Mouse (Mus musculus) fat pad, adult 2 months (tissue): ENCODE measurements around the gene Brd3os.

Source experiments
- DNase-seq: peaks from one replicate; pipeline ENCODE4 v3.0.0-alpha.2; 2011; ENCODE audit warnings: low read depth, low spot score; ENCODE audit errors: extremely low read depth

Brd3os gene

DNA sequence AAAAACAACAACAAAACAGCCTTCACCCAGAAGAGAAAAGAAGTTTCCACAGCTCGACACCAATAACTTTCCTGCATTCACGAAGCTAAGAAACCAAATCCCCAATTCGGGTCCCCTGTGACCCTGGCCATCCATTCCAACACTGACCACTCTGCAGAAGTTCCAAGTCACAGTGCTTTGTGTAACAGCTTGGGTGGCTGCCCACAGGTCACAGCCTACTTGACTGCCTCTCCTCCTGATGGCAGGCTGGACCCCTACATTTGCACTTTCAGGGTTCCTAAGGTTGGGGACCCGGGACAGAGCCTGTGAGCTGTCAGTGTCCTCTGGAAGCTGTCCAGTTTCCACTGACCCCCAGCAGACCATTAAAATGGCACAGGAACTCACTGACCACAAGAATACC lies 20.8 kb downstream of the Brd3os start:
- DNase-seq: no peak

DNA sequence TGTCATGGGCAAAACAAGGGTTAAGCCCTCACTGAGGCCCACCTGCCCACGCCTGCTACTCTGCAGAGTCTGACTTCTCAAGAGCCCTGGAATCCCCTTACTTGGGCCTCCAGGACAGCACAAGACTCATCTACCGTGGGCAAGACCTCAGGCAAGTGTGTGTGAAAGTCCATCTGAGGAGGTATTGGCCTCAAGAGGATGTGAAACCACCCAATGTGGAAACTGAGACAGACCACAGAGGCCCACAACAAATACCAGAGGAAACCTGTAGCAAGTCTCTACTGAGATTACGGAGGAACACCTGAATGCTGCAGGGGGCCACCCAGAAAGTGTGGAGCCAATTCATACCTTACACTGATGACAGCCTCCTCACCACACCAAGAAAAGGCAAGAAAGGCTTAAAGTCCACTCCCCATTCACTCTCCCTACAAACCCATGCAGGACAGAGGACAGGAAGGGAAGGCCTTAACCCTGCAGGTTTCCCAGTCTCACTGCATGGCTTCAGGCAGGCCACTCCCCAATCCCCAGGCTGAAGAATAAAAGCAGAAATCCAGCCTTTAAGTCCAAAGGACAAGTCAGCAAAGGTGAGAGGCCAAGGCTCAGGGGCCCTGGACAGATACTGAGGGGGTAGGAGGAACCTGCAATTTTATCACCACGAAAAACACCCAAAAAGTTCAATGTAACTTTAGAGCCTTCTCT lies 27.3 kb downstream of the Brd3os start:
- DNase-seq: no peak

DNA sequence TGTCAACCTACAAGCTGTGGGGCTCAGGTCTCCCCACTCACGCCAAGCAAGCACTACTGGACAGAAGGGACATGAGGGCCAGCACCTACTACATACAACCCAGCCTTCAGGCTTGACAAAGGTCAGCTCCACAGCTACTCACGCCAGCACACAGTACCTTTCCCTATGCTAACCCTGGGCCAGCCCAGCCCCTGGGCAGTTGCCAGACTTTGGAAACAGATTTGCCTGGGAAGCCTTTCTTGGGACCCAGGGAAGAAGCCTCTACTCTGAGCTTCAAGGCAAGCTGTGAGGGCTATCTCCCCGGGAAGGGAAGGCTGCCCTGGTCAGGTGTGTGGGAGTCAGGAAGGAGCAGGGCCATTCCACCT lies 27.8 kb downstream of the Brd3os start:
- DNase-seq: no peak

- DNase-seq: no peak
These were observed 28.4 kb downstream of the Brd3os start for GRCm38 (mm10) chr2:27470535-27470934.

DNA sequence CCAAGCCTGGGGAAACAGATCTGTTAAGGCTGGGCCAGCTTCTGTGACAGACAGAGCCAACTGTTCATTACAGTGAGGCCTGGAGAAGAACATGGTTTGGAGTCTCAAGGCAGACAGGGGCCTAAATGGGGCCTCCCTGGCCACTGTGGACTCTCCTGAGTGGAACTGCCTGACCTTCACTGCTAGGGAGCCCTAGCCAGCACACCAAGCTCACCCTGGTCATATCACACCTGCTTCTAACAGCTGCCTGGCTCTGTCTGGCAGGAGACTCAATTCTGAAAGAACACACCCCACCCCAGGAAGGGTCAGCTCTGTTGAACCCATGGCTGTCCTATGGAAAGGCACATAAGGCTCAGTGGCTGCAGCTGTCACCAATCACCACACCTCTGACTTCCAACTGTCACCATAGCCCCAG lies 29.1 kb downstream of the Brd3os start:
- DNase-seq: no peak

- no peak for DNase-seq
These were observed 31.1 kb downstream of the Brd3os start for GRCm38 (mm10) chr2:27473061-27473765.

DNA sequence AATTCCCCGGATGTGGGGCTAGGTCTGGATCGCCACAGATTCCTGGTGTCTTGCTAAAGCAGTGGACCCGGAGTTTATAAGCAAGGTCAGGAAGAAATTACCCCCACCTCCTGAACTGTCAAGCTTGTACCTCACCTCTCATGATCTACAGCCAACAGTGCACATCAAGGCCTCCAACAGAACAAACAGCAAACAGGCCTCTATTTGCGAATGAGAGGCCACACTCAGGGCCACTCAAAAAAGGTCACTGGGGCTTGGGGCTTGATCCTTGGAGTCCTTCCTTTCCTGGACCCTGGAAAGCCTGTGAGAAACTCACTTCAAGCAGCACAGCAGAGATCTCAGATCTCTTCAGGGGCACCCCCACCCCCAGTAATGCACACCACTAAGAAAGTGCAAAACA lies 31.8 kb downstream of the Brd3os start:
- DNase-seq: no peak

DNA sequence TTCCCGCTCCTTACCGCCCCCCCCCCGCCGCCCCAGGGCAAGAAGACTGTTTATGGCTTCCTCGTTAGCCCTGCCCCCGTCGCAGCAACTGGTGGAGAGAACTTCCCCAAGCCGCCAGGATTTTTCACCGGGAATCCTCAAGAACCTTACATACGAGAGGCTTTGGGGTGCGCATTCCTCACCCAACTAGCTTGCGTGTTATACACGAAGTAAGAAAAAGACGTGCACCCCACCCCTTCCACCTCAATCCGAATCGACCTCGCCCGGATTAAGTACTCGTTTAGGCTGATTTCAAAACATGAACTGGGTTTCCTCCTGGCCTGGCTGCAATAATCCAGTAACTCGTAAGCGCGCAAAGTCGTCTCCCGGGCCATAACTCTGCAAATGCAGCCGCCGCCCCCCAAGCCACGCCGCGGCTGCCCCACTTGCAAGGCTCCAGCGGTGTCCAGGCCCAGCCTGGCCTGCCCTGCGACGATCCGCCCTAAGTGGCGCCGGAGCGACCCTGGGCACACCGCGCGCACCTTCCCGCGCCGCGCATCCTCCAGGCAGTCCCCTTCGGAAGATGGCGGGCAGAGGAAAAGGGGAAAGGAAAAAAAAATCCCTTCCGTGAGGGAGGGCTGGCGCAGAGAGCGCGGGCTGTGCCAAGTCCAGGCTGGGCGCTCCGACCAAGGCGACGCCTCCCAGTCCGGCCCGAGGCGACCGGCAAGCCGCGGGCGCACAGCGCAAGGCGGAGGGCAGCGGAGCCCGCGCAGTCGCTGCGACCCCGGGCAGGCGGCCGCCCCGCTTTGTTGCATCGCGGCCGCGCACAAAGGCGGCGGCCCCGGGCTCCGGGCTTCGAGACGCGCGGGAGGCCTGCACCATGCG lies 32.7 kb downstream of the Brd3os start:
- no peak for DNase-seq

- DNase-seq: no peak
These were observed 33.6 kb downstream of the Brd3os start for GRCm38 (mm10) chr2:27475495-27476302.

DNA sequence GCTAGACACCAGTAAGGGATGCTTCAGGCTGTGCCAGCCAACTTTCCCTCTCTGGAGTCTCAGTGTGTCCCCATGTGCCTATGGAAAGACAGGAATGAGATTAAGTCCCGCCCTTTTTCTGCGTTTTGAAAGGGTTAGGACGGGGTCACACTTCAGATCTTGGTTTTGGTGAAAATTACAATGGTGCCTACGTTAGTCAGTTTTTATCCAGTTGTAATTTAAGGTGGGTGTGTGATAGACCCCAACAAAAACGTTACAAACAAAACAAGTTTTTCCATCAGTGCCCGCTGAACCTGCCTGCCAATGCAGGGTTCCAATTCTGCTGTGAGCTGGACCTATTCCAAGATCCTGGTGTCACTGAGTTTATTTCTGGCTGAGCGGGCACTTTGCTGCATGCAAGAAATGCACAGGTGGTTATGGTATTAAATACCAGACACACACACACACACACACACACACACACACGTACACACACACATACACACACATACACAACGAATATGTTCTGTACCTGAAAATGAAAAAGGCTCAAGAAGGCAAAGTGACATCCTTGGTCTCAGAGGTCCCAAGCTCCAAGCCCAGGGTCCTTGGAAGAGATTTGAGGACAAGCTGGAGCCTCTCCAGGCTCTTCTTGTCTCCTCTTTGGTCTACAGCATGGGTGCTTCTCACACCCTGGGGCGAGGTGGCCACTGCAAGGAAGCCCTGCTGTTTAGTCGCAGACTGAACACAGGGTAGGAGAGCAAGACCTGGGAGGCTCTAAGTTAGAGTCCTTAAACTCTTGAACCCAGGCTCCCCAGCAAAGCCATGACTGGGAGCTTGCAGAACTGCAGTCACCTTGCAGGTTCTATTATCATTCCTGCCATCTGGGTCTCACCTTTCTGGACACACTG lies 34.4 kb downstream of the Brd3os start:
- no peak for DNase-seq

DNA sequence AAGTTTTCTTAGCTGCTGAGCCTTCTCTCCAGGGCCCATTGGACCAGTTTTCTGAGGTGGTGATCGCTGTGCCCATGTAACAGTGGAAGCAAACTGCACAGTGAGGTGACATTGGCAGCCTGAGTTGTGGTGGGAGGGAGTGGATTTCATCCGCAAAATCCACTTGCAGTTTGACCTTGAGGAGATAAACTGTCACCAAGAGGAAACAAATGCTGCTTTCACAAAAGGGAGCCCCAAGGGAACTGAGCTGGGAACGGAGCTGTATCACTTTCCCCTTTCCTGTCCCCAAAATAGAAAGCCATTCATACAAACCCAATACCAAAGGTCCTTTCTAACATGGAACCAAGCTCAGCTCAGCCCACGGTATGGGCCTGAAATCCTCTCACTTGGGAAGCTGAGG lies 37.7 kb downstream of the Brd3os start:
- DNase-seq: no peak

GRCm38 (mm10) chr2:27480367-27480766 lies 38.2 kb downstream of the Brd3os start:
- no peak for DNase-seq

GRCm38 (mm10) chr2:27482265-27482861 lies 40.2 kb downstream of the Brd3os start:
- DNase-seq: no peak

DNA sequence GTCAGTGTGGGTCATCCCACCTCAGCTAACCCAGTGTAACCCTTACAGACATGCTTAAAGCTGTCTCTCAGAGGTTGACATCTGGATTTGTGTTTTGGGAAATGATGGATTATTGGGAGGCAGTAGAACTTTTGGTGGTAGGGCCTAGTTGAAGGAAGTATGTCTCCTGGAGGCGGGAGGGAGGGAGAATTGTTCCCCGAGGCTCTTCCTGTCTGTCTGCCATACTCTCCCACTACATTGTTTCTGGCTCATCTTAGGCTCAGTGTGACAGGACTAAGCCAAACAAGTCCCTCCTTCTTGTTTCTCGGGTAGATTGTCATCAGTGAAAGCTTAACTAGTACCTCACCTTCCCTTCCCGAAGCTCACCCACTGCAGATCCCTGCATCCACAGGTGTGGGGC lies 44.6 kb downstream of the Brd3os start:
- DNase-seq: no peak

DNA sequence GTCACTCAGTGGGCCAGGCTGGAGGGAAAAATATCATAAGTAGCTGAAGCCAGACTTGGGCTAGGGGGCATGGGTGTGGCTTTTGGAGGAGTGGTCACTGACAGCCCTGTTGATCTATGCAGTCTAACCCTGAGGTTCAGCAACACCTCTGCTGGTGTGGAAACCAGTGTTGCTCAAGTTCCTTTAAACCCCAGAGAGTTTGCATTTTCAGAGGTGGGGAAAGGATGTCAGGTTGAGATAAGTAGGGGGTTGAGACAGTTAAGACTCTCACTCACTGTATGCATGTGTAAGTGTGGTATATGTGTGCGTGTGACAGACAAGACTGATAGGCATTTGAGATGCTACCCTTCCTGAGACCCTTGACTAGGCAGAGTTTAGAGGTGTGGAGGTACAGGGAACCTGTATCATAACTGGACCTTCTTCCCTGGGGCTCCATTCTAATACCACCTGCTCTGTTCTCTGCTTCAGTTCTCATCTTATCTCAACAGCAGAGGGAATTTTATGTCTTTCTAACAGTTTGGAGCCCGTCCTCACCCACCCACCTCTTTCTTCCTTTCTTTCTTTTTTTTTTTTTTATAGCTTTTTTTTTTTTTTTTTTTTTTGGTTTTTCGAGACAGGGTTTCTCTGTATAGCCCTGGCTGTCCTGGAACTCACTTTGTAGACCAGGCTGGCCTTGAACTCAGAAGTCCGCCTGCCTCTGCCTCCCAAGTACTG lies 45.4 kb downstream of the Brd3os start:
- no peak for DNase-seq

DNA sequence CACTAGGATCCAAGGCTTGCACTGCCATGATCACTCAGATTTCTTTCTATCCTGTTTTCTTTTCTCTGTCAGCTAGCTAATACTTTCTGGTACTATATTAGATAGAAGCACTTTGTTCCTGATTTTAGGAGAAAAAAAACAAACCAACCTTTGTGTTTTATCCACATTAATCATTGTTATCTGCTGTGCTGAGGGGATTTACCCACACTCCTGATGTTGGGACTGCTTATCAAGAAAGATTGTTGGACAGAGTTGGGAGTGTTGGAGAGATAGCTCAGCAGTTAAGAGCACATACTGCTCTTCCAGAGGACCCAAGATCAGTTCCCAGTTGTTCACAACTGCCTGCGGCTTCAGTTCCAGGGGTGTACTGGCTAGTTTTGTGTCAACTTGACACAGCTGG lies 46.2 kb downstream of the Brd3os start:
- no peak for DNase-seq

- no peak for DNase-seq
These were observed 48.8 kb downstream of the Brd3os start for GRCm38 (mm10) chr2:27490939-27491338.
